Mouse (Mus musculus) MEL (cell line): Measurements from ENCODE around the gene Kcnrg. TPM values are rescaled to one million over a fixed set of nuclear protein-coding genes. Genes with fewer than 3 reads are reported as not detected.
"Not testable (repeated sequence)": the region's sequence is repeated elsewhere in the genome, so short reads cannot be mapped to it uniquely, and the experiment has no call there.

Experiments used
- DNase-seq: peaks from one replicate; pipeline ENCODE4 v3.0.0; 2011; ENCODE audit warnings: low read depth, low spot score
- H3K27ac ChIP-seq: 2 replicates; pipeline ENCODE4 v1.5.1; 2012; ENCODE audit warnings: low read depth, mild to moderate bottlenecking, control low read depth, low read length, moderate library complexity; ENCODE audit not compliant: control insufficient read depth
- H3K27me3 ChIP-seq, 2 experiments: fragments of 150-350 bp in 1 of 2; sonication (generic) in 1 of 2; 2 replicates each; pipeline ENCODE4 v1.6.1; 2012; ENCODE audit warnings: low read length in 2 of 2, mild to moderate bottlenecking in 2 of 2, improper control_type of control experiment in 1 of 2, moderate library complexity in 1 of 2; ENCODE audit not compliant: insufficient read depth in 2 of 2, control insufficient read depth in 1 of 2
- H3K36me3 ChIP-seq, 2 experiments: 2 replicates each; pipeline ENCODE4 v1.6.1; 2012 to 2014; ENCODE audit warnings: low read length in 2 of 2, improper control_type of control experiment in 1 of 2, inconsistent platforms in 1 of 2, mild to moderate bottlenecking in 1 of 2; ENCODE audit not compliant: insufficient read depth in 2 of 2, control insufficient read depth in 1 of 2
- H3K4me1 ChIP-seq, 2 experiments: fragments of 150-350 bp in 1 of 2; sonication (generic) in 1 of 2; 2 replicates each; pipeline ENCODE4 v1.6.1; 2012; ENCODE audit warnings: low read length in 2 of 2, improper control_type of control experiment in 1 of 2, mild to moderate bottlenecking in 1 of 2; ENCODE audit not compliant: insufficient read depth in 2 of 2, control insufficient read depth in 1 of 2
- H3K4me3 ChIP-seq, 2 experiments: fragments of 150-350 bp in 1 of 2; sonication (generic) in 1 of 2; 2 replicates each; pipeline ENCODE4 v1.5.1; 2012; ENCODE audit warnings: low read depth in 2 of 2, low read length in 2 of 2, mild to moderate bottlenecking in 2 of 2, moderate library complexity in 2 of 2, control low read depth in 1 of 2, improper control_type of control experiment in 1 of 2; ENCODE audit not compliant: control insufficient read depth in 1 of 2, insufficient read depth in 1 of 2
- H3K79me2 ChIP-seq: 2 replicates; pipeline ENCODE4 v1.6.1; 2012; ENCODE audit warnings: mild to moderate bottlenecking, low read length, moderate library complexity; ENCODE audit not compliant: control insufficient read depth, poor library complexity, insufficient read depth
- H3K9ac ChIP-seq: 2 replicates; pipeline ENCODE4 v1.6.1; 2012; ENCODE audit warnings: low read depth, mild to moderate bottlenecking, control low read depth, low read length, moderate library complexity; ENCODE audit not compliant: control insufficient read depth, poor library complexity, severe bottlenecking
- H3K9me3 ChIP-seq: fragments of 150-350 bp; sonication (generic); replicated peaks from 2 replicates; pipeline ENCODE4 v1.6.1; 2012; ENCODE audit warnings: mild to moderate bottlenecking, low read length, improper control_type of control experiment, moderate library complexity; ENCODE audit not compliant: insufficient read depth
- CHD2 ChIP-seq: IDR thresholded peaks from 2 replicates; pipeline ENCODE4 v1.6.1; 2011; ENCODE audit warnings: low read length, improper control_type of control experiment
- CTCF ChIP-seq, 3 experiments: IDR thresholded peaks in 2 of 3; conservative IDR thresholded peaks in 1 of 3; 2 replicates each; pipeline ENCODE4 v1.5.1; 2011 to 2012; ENCODE audit warnings: low read length in 3 of 3, low read depth in 2 of 3, mild to moderate bottlenecking in 2 of 3, improper control_type of control experiment in 1 of 3, inconsistent platforms in 1 of 3, mixed read lengths in 1 of 3, moderate library complexity in 1 of 3; ENCODE audit not compliant: control insufficient read depth in 1 of 3, insufficient read depth in 1 of 3, poor library complexity in 1 of 3, severe bottlenecking in 1 of 3
- E2F4 ChIP-seq: IDR thresholded peaks from 2 replicates; pipeline ENCODE4 v1.6.1; 2011; ENCODE audit warnings: low read depth, low read length, improper control_type of control experiment, borderline replicate concordance
- GABPA ChIP-seq: IDR thresholded peaks from 2 replicates; pipeline ENCODE4 v1.6.1; 2012; ENCODE audit warnings: low read depth, mild to moderate bottlenecking, inconsistent platforms, low read length, improper control_type of control experiment, moderate library complexity
- JUND ChIP-seq: IDR thresholded peaks from 2 replicates; pipeline ENCODE4 v1.6.1; 2011; ENCODE audit warnings: low read depth, mild to moderate bottlenecking, improper control_type of control experiment, low read length
- KAT2A ChIP-seq: conservative IDR thresholded peaks from 2 replicates; pipeline ENCODE4 v1.6.1; 2012; ENCODE audit warnings: low read depth, low read length, improper control_type of control experiment, inconsistent platforms
- MAFK ChIP-seq: IDR thresholded peaks from 2 replicates; pipeline ENCODE4 v1.6.1; 2011; ENCODE audit warnings: low read depth, mild to moderate bottlenecking, low read length, improper control_type of control experiment, borderline replicate concordance
- MAZ ChIP-seq: IDR thresholded peaks from 2 replicates; pipeline ENCODE4 v1.6.1; 2012; ENCODE audit warnings: low read depth, mild to moderate bottlenecking, inconsistent platforms, low read length, improper control_type of control experiment
- MEF2A ChIP-seq: IDR thresholded peaks from 2 replicates; pipeline ENCODE4 v1.6.1; 2014; ENCODE audit warnings: low read depth, mild to moderate bottlenecking, inconsistent platforms, low read length, improper control_type of control experiment; ENCODE audit not compliant: poor library complexity, insufficient replicate concordance, severe bottlenecking; ENCODE audit errors: extremely low read depth
- MXI1 ChIP-seq: IDR thresholded peaks from 2 replicates; pipeline ENCODE4 v1.6.1; 2011; ENCODE audit warnings: mild to moderate bottlenecking, low read depth, low read length, improper control_type of control experiment
- MYC ChIP-seq: IDR thresholded peaks from 2 replicates; pipeline ENCODE4 v1.6.1; 2011; ENCODE audit warnings: low read depth, mild to moderate bottlenecking, low read length, improper control_type of control experiment, moderate library complexity
- POLR2AphosphoS5 ChIP-seq: IDR thresholded peaks from 2 replicates; pipeline ENCODE4 v1.6.1; 2012; ENCODE audit warnings: low read depth, borderline replicate concordance, mild to moderate bottlenecking, inconsistent platforms, low read length, moderate library complexity, mixed read lengths
- SMC3 ChIP-seq: IDR thresholded peaks from 2 replicates; pipeline ENCODE4 v1.6.1; 2011; ENCODE audit warnings: low read depth, low read length, improper control_type of control experiment
- TBP ChIP-seq: IDR thresholded peaks from 2 replicates; pipeline ENCODE4 v1.8.0; 2011; ENCODE audit warnings: low read depth, low read length, improper control_type of control experiment
- UBTF ChIP-seq: IDR thresholded peaks from 2 replicates; pipeline ENCODE4 v1.6.1; 2012; ENCODE audit warnings: low read depth, mild to moderate bottlenecking, inconsistent platforms, low read length, improper control_type of control experiment, moderate library complexity, borderline replicate concordance; ENCODE audit not compliant: insufficient read depth
- USF1 ChIP-seq: IDR thresholded peaks from 2 replicates; pipeline ENCODE4 v1.6.1; 2014; ENCODE audit warnings: low read depth, mild to moderate bottlenecking, inconsistent platforms, low read length, improper control_type of control experiment, moderate library complexity
- USF2 ChIP-seq, 2 experiments: IDR thresholded peaks; 2 replicates each; pipeline ENCODE4 v1.6.1; 2011 to 2012; ENCODE audit warnings: improper control_type of control experiment in 2 of 2, low read length in 2 of 2, borderline replicate concordance in 1 of 2, inconsistent platforms in 1 of 2, low read depth in 1 of 2, mild to moderate bottlenecking in 1 of 2; ENCODE audit not compliant: insufficient read depth in 1 of 2
- ZC3H11A ChIP-seq: IDR thresholded peaks from 2 replicates; pipeline ENCODE4 v1.6.1; 2012; ENCODE audit warnings: low read depth, mild to moderate bottlenecking, inconsistent platforms, low read length, improper control_type of control experiment
- ZKSCAN1 ChIP-seq: IDR thresholded peaks from 2 replicates; pipeline ENCODE4 v1.6.1; 2012; ENCODE audit warnings: low read depth, mild to moderate bottlenecking, inconsistent platforms, low read length, improper control_type of control experiment, moderate library complexity
- ZMIZ1 ChIP-seq: IDR thresholded peaks from 2 replicates; pipeline ENCODE4 v1.6.1; 2012; ENCODE audit warnings: low read depth, mild to moderate bottlenecking, inconsistent platforms, low read length, improper control_type of control experiment, moderate library complexity
- polyA plus RNA-seq, 2 experiments: library from polyadenylated mRNA; stranded (reverse) in 1 of 2; unstranded in 1 of 2; fragments of >175 nt in 1 of 2; fragments of >200 nt in 1 of 2; gene quantifications; 2 replicates each; pipeline versions ENCODE4 v1.2.1 to v1.2.4; 2012; ENCODE audit warnings: low replicate concordance in 2 of 2, low read depth in 1 of 2; ENCODE audit not compliant: insufficient read length in 2 of 2, insufficient read depth in 1 of 2, missing spikeins in 1 of 2
- total RNA-seq: library from RNA; depleted of rRNA; stranded (reverse); fragments of 300-350 nt; gene quantifications from 2 replicates; pipeline ENCODE4 v1.2.3, GENCODE M21; 2012

Gene Kcnrg
- total and polyA plus RNA-seq, 3 experiments: 0.04 to 0.15 TPM; not detected in 1

DNA sequence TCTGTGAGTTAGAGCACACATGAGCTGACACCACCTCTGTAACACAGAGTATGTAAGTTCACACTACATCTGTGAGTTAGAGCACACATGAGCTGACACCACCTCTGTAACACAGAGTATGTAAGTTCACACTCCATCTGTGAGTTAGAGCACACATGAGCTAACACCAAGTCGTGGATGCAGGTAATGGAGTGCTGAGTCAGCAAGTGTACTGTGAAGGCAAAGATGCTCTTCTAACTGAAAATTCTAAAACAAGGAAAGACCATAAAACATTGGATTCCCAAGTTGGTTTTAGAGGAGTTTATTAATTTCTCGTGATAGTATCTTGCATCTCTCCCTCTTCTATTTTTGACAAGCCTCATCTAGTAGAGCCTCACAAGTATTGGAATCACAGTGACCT, 1.2 kb upstream of the Kcnrg start:
- H3K36me3 ChIP-seq, H3K79me2 ChIP-seq: not testable (repeated sequence)
- peak; percentile 59; the same call in 1 of the 2 replicates for TF ChIP-seq MAFK

DNA sequence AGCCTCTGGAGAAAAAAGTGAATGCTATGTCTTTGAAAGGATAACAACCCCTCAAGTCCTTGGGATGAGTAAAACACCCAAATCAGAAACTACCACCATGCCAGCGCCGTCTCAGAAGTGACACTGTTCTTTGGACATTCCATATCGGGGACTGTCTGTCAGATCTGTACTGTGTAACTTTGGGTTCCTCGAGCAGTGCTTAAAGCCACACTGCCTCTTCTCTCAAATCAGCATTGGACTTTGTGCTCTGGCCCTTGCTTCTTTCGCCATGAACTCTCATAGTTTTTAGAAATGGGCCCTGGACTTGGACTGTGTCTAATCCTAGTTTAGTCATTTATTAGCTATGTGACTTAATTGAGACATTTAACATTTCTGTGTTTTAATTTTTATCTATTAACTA, 4.5 kb downstream of the Kcnrg start:
- Histone ChIP-seq H3K4me3 (no peak overlapping the region), H3K79me2 (no peaks in the 10 kb centered on the region), H3K27ac (no peak overlapping the region), H3K9me3 (no peaks in the 10 kb centered on the region), H3K9ac (no peak overlapping the region), H3K4me1 (peaks cover 1 to 3% of the 10 kb centered on the region in 2 experiments; a peak in 2 of 4 replicates), H3K27me3 (no peaks in the 10 kb centered on the region), H3K36me3 (peaks cover 0 to 5% of the 10 kb centered on the region in 2 experiments; a peak in 2 of 4 replicates)
- DNase-seq: no peak
- TF ChIP-seq MXI1 (no peak), E2F4 (no peak), MEF2A (no peak), MAFK (no peak), USF2 (IDR thresholded peaks at IDR 0.05; ENCODE audit: borderline replicate concordance in 1 of 2, insufficient read depth in 1 of 2, low read depth in 1 of 2, low read length in 2 of 2) (no peak), ZMIZ1 (no peak), JUND (no peak), MAZ (no peak), ZKSCAN1 (no peak), TBP (no peak), GABPA (no peak), USF1 (no peak), UBTF (no peak), POLR2AphosphoS5 (no peak), ZC3H11A (no peak), CTCF (IDR thresholded peaks at IDR 0.05 in 2 of 3, conservative IDR thresholded peaks at IDR 0.05 in 1 of 3; ENCODE audit: control insufficient read depth in 1 of 3, insufficient read depth in 1 of 3, low read depth in 2 of 3, low read length in 3 of 3, poor library complexity in 1 of 3, severe bottlenecking in 1 of 3) (no peak), SMC3 (no peak), MYC (no peak), CHD2 (no peak), KAT2A (no peak)

More for the DNA sequence above, 1.2 kb upstream of the Kcnrg start:
- not testable (repeated sequence) for DNase-seq, H3K4me3 ChIP-seq, H3K9me3 ChIP-seq, H3K27ac ChIP-seq, H3K9ac ChIP-seq, H3K27me3 ChIP-seq, H3K4me1 ChIP-seq
